ENCODE assay signal across 7 mouse cellular contexts in the genomic region with DNA sequence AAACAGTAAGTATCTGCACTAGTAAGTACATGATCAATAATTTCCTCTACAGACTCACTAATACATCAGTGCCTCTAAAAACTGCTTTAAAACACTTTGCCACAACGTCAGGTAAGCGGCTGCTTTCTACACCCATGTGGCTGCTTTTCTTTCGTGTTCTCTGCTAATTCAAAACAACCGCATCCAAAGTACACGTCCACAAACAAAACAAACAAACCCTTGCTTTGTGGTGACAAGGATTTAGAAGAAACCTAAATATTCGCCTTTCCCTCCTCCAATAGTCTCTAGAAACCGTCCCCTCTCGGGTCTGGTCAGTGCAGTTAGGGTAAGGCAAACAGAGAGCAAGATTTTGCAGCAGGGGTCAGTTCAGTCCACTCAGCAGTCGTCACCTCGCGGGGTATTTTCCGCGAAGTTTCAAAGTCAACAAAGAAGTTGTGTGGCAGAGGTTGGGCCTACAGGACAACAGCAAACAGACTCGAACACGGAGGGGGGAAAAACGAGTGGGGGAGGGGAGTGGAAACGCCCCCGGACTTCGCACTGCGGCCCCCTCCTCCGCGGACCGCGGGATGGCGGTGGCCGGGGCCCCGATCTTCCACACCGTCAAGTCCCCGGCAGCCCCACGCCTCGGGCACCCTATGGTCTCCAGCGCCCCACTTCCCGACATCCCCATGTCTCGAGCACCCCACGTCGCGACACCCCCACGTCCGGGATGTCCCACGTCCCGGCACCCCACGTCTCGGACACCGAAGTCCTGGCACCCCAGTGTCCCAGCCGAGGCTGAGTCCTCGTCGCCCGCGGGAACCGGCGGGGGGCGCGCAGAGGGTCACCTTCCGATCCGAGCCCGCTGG. TPM values are rescaled to one million over a fixed set of nuclear protein-coding genes. Genes with fewer than 3 reads are reported as not detected.
DNase-seq lines count a peak whose midpoint lies in the region; ATAC-seq and TF ChIP-seq lines count a peak whose summit lies in the region.

No protein-coding gene starts in this region.

- peak overlapping the region; percentile 70 for H3K4me2 ChIP-seq in forebrain, embryonic 14.5 days (ENCODE audit: low read length)
- peak overlapping the region; percentile 71 for H3K4me2 ChIP-seq in hindbrain, embryonic 11.5 days (replicated peaks; ENCODE audit: low read depth, low read length)
- H3K4me2 ChIP-seq in midbrain, embryonic 12.5 days (replicated peaks) = peak overlapping the region; percentile 63

- peaks cover 11% of the 10 kb centered on the region for H3K36me3 ChIP-seq in G1E (replicated peaks)
- H3K36me3 ChIP-seq in forebrain, embryonic 14.5 days (ENCODE audit: control insufficient read depth, insufficient read depth, low read length) = no peaks in the 10 kb centered on the region
- no peaks in the 10 kb centered on the region for H3K36me3 ChIP-seq in hindbrain, embryonic 11.5 days (ENCODE audit: control insufficient read depth, insufficient read depth, low read length)
- H3K36me3 ChIP-seq in midbrain, embryonic 12.5 days = no peaks in the 10 kb centered on the region

- peaks cover 43% of the 10 kb centered on the region for H3K4me1 ChIP-seq in G1E (ENCODE audit: insufficient read depth, low read depth, low read length)
- H3K4me1 ChIP-seq in brown adipose tissue, adult 24 weeks (ENCODE audit: control insufficient read depth, insufficient read depth, insufficient read length, low read length) = no peaks in the 10 kb centered on the region; the same call in 1 of the 2 replicates
- peaks cover 9% of the 10 kb centered on the region for H3K4me1 ChIP-seq in forebrain, embryonic 14.5 days (ENCODE audit: control insufficient read depth, insufficient read depth, low read length)
- H3K4me1 ChIP-seq in hindbrain, embryonic 11.5 days (replicated peaks; ENCODE audit: control insufficient read depth, insufficient read depth, low read length) = peaks cover 4% of the 10 kb centered on the region; the same call in 1 of the 2 replicates
- H3K4me1 ChIP-seq in midbrain, embryonic 12.5 days = peaks cover 19% of the 10 kb centered on the region

- ATAC-seq in G1E (ENCODE audit: extremely low read depth, insufficient number of reproducible peaks, low FRiP score, poor library complexity, severe bottlenecking) = no peak
- peak; percentile 45 for ATAC-seq in forebrain, embryonic 14.5 days
- peak; percentile 66 for ATAC-seq in hindbrain, embryonic 11.5 days (ENCODE audit: low FRiP score)
- no peak; the same call in 1 of the 2 replicates for ATAC-seq in midbrain, embryonic 12.5 days (ENCODE audit: low FRiP score, low read depth)

- intact Hi-C loops in left cerebral cortex, adult 2 months (cut with DNase I) = loop anchor here (5.0 kb wide), 1 partner anchor 57 kb away; no protein-coding TSS in a partner anchor

- no peaks in the 10 kb centered on the region for H3K27me3 ChIP-seq in G1E (ENCODE audit: insufficient read depth, low read length)
- no peaks in the 10 kb centered on the region for H3K27me3 ChIP-seq in forebrain, embryonic 14.5 days (replicated peaks; ENCODE audit: control insufficient read depth, insufficient read depth, low read length)
- no peaks in the 10 kb centered on the region for H3K27me3 ChIP-seq in hindbrain, embryonic 11.5 days (ENCODE audit: control insufficient read depth, insufficient read depth, low read length)
- no peaks in the 10 kb centered on the region for H3K27me3 ChIP-seq in midbrain, embryonic 12.5 days

- H3K9me3 ChIP-seq in G1E (replicated peaks) = no peaks in the 10 kb centered on the region
- H3K9me3 ChIP-seq in forebrain, embryonic 14.5 days (replicated peaks; ENCODE audit: control insufficient read depth, low read length) = no peaks in the 10 kb centered on the region
- no peaks in the 10 kb centered on the region for H3K9me3 ChIP-seq in hindbrain, embryonic 11.5 days (ENCODE audit: control insufficient read depth, low read length)
- H3K9me3 ChIP-seq in midbrain, embryonic 12.5 days = no peaks in the 10 kb centered on the region

- peak overlapping the region; percentile 92 for H3K9ac ChIP-seq in forebrain, embryonic 14.5 days (ENCODE audit: low read length)
- H3K9ac ChIP-seq in hindbrain, embryonic 11.5 days (ENCODE audit: low read depth, low read length) = peak overlapping the region; percentile 95
- peak overlapping the region; percentile 94 for H3K9ac ChIP-seq in midbrain, embryonic 12.5 days (replicated peaks)

- H3K4me3 ChIP-seq in G1E (ENCODE audit: low read depth, low read length) = peak overlapping the region; percentile 94
- H3K4me3 ChIP-seq in brown adipose tissue, adult 24 weeks (ENCODE audit: insufficient read depth, low read depth, low read length) = peak overlapping the region; percentile 100
- peak overlapping the region; percentile 69 for H3K4me3 ChIP-seq in forebrain, embryonic 14.5 days (ENCODE audit: low read depth, low read length)
- peak overlapping the region; percentile 93 for H3K4me3 ChIP-seq in hindbrain, embryonic 11.5 days (ENCODE audit: low read depth, low read length)
- peak overlapping the region; percentile 91 for H3K4me3 ChIP-seq in left cerebral cortex, adult 2 months
- peak overlapping the region; percentile 91 for H3K4me3 ChIP-seq in midbrain, embryonic 12.5 days

- TF ChIP-seq CTCF in G1E (IDR thresholded peaks at IDR 0.05; ENCODE audit: low read depth, low read length) = no peak
- no peak for TF ChIP-seq CTCF in left cerebral cortex, adult 2 months (IDR thresholded peaks at IDR 0.05)

- peak overlapping the region; percentile 85 for H3K27ac ChIP-seq in brown adipose tissue, adult 24 weeks (replicated peaks; ENCODE audit: low read depth, low read length)
- H3K27ac ChIP-seq in forebrain, embryonic 14.5 days (ENCODE audit: low read depth, low read length) = peak overlapping the region; percentile 98
- H3K27ac ChIP-seq in hindbrain, embryonic 11.5 days (ENCODE audit: low read depth, low read length) = peak overlapping the region; percentile 99
- peak overlapping the region; percentile 97 for H3K27ac ChIP-seq in left cerebral cortex, adult 2 months
- peak overlapping the region; percentile 99 for H3K27ac ChIP-seq in midbrain, embryonic 12.5 days (replicated peaks)

- peak; percentile 41 for DNase-seq in G1E (ENCODE audit: low spot score)
- no peak for DNase-seq in forebrain, embryonic 14.5 days (ENCODE audit: low spot score)
- DNase-seq in hindbrain, embryonic 11.5 days (ENCODE audit: low spot score) = peak; percentile 64
- peak; percentile 35 to 51 for DNase-seq in left cerebral cortex, adult 2 months (ENCODE audit: extremely low spot score in 1 of 2, low spot score in 2 of 2)
- DNase-seq in spleen, postnatal 10 days (ENCODE audit: low spot score in 2 of 2) = peak; percentile 61 to 64

- WGBS in forebrain, embryonic 14.5 days = under 1% methylated on average over 50 of the region's 56 CpGs
- under 1% methylated on average over 49 of the region's 56 CpGs for WGBS in hindbrain, embryonic 11.5 days
- WGBS in midbrain, embryonic 12.5 days = 2% methylated on average over 55 of the region's 56 CpGs

RNA-seq across cellular contexts. Expression of gene March6, which starts 0.8 kb away (rescaled TPM):
- 58.9 and 64.9 TPM in 2 replicates for total RNA-seq in G1E (2014; fragmentation: Nextera tagmentation)
- 39.7 and 44.3 TPM in 2 replicates for total RNA-seq in G1E (2017)
- 61.1 and 76.3 TPM in 2 replicates for polyA plus RNA-seq in G1E (2012)
- polyA plus RNA-seq in brown adipose tissue, adult 24 weeks (2012; ENCODE audit: insufficient read depth, insufficient read length, missing spikeins) = 24.6 and 36.6 TPM in 2 replicates
- polyA plus RNA-seq in forebrain, embryonic 14.5 days (2014; fragmentation: Nextera tagmentation; extraction: Ambion mirVana) = 68.3 and 86.6 TPM in 2 replicates
- 46.3 and 49.2 TPM in 2 replicates for polyA plus RNA-seq in hindbrain, embryonic 11.5 days (2014; fragmentation: Nextera tagmentation; extraction: Ambion mirVana)
- 100 to 1,000 TPM; 191 to 204 TPM for total RNA-seq in left cerebral cortex, adult 2 months (2021)
- 72.3 and 80.5 TPM in 2 replicates for polyA plus RNA-seq in midbrain, embryonic 12.5 days (2016; fragmentation: Nextera tagmentation; extraction: Ambion mirVana)

RNA-seq across cellular contexts. Expression of gene Cmbl, which starts 35.2 kb away (rescaled TPM):
- not detected in 2 replicates for total RNA-seq in G1E (2014; fragmentation: Nextera tagmentation)
- not detected in 2 replicates for total RNA-seq in G1E (2017)
- not detected in 2 replicates for polyA plus RNA-seq in G1E (2012)
- 45.8 and 86.8 TPM in 2 replicates for polyA plus RNA-seq in brown adipose tissue, adult 24 weeks (2012; ENCODE audit: insufficient read depth, insufficient read length, missing spikeins)
- 6.5 and 9.8 TPM in 2 replicates for polyA plus RNA-seq in forebrain, embryonic 14.5 days (2014; fragmentation: Nextera tagmentation; extraction: Ambion mirVana)
- polyA plus RNA-seq in hindbrain, embryonic 11.5 days (2014; fragmentation: Nextera tagmentation; extraction: Ambion mirVana) = 0.64 and 1.3 TPM in 2 replicates
- total RNA-seq in left cerebral cortex, adult 2 months (2021) = 10 to 100 TPM; 15.7 to 17.9 TPM
- polyA plus RNA-seq in midbrain, embryonic 12.5 days (2016; fragmentation: Nextera tagmentation; extraction: Ambion mirVana) = 1.3 and 2.4 TPM in 2 replicates

Comparison
In these comparisons a context has a peak if more than half of its experiments do, and no peak if none do; other contexts are left out.
1. ATAC-seq: peak in forebrain, embryonic 14.5 days (single experiment) and hindbrain, embryonic 11.5 days (single experiment); none in G1E (single experiment) and midbrain, embryonic 12.5 days (single experiment).
2. Peak in every context shown above with its lines, with median percentiles within 50 percentile points of each other: H3K4me3 ChIP-seq, H3K27ac ChIP-seq, H3K4me2 ChIP-seq and H3K9ac ChIP-seq.